11 mouse cellular contexts compared by ENCODE assay signal in the genomic region with DNA sequence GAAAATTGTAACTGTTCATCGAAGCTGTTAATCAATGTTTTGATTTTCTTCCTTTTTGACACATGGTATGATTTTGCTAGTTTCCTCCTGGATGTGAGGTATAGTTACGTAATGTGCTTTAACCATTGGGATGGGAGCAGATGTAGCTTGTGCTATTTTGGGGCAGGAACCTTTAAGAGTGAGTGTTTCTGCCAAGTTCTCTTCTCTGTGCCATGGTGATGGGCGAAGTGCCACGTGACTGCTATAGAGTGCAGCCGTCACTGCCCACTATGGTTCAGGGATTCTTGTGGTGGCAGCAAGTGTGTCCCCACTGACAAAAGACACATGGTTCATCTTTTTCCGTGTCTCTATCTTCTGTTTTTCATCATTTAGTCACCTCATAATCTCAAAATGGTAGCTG.
DNase-seq lines count a peak whose midpoint lies in the region.
"Had no signal": no experiment of that assay in that cellular context is flagged by ENCODE, and none has a peak within 500 bp of the region (broad histone marks: within the 10 kb centered on the region; RNA-seq: fewer than 3 reads in every experiment).

No protein-coding gene starts in this region.

- DNase-seq in cerebellum, postnatal 10 days = peak; percentile 10 to 44
- DNase-seq in cerebellum, adult 9-11 months = no peak
- DNase-seq in frontal cortex, postnatal 25 days (ENCODE audit: low spot score in 2 of 2) = peak; percentile 25 to 26
- DNase-seq in left cerebral cortex, adult 9 months (ENCODE audit: low spot score in 2 of 2) = peak; percentile 16 to 75
- peak; percentile 67 for DNase-seq in right cerebral cortex, postnatal 25 days
- DNase-seq in lung, postnatal 4 days = no peak
- DNase-seq in adrenal gland, postnatal 25 days = no peak
- no peak for DNase-seq in cerebellum, adult 8-10 months
- DNase-seq: adrenal gland, postnatal 36 days; kidney, postnatal 10 days; spleen, adult 18-20 months had no signal

Comparison
In these comparisons a context has a peak if more than half of its experiments do, and no peak if none do; other contexts are left out.
1. DNase-seq: peak in cerebellum, postnatal 10 days (2 of 2), frontal cortex, postnatal 25 days (2 of 2), left cerebral cortex, adult 9 months (2 of 2) and right cerebral cortex, postnatal 25 days (single experiment); none in cerebellum, adult 9-11 months (single experiment), lung, postnatal 4 days (0 of 2), adrenal gland, postnatal 25 days (single experiment) and cerebellum, adult 8-10 months (single experiment).